Mouse (Mus musculus) right cerebral cortex, postnatal 14 days (tissue): Measurements from ENCODE around the gene Tmem201.

Experiments used
- DNase-seq: peaks from one replicate; pipeline ENCODE4 v3.0.0; 2022

Tmem201 gene

DNA sequence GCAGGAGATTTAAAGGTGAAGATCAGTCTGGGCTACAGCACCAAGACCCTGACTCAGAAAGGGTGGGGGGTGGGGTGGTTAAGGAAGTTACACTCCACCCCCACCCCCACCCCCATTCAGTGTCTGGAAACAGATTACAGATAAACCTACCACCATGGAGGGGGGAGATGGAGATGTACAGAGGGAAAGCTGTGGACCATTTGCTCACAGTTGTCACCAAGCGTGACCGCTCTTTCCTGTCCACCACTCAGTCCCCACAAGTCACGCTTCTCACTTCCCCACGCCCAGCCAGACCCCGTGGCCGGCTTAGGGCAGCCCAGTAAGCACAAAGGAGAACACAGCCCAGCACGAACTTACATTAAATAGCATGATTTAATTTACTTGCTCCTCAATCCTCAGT, 6.3 kb upstream of the Tmem201 start:
- no peak for DNase-seq

DNA sequence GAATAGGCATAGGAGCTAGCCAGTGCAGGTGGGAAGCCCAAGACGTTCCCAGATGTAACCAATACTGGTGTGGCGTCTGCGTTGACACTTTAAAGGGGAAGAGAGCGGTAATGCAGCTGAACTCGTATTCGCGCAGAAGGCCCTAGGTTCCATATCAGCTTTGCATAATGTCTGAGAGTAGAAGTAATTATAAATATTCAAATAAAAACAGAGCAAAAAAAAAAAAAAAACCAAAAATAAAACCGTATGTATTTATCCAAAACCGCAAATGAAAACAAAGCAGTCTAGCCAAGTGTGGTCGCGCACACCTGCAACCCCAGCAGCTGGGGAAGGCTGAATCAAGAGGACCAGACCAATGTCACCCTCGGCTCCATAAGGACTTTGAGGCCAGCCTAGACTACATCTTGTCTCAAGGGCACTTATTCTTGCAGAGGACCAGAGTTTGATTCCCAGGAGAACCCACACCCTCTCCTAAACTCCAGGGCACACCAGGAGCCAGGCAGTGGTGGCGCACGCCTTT, 4.2 kb upstream of the Tmem201 start:
- DNase-seq = no peak

DNA sequence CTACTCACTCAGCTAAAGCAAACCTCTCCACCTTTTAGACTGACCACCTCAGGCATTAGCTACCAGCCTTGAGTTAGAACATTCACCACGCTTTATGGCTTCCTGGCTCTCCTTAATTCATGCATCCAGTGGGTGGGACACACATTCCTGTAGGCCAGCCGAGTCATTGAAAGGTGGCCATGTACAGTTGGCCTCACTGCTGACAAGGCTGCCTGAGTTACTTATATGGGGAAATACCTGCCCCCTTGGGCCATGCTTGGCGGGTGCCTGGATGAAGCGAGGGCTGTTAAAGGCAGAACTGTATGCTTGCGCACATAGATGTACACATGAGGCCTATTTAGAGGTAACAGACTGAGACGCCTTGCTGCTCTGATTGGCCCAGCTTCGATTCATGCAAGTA, 2.5 kb upstream of the Tmem201 start:
- DNase-seq = no peak

DNA sequence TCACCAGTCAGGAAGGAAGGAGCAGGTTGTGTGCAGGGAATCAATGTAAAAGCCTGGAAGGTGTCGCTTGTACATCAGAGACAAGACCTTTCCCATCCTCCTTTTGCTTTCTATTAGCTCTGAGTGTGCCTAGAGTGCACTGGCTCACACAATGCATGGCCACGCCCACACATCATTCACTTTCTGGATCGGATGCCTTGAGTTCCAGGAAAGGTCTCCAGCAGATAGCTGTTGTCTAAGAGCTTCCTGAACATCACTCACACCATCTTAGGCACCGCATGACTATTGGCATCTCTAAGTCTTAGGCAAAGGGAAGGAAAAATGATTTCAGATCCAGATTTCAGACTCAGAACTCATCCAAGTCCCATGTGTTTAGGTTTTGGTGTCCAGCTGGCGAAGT, 1.6 kb upstream of the Tmem201 start:
- DNase-seq = no peak

DNA sequence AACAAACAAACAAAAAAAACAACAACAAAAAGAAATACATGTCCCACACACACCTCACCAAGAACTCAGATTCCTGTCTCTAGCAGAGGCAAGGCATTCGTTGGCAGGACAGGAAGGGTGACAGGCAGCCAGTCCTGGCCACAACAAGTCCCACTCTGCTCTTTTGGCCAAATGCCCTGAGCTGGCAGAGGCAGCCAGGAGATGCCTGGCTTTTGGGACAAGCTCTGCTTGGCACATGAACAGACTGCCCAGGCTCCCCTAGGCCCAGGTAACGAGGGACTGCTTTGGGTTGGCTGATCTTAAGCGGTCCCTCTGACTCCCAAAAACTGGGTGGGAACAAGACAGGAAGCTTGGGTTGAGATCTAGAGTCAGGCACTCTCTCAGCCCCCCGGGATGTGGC, 1.3 kb downstream of the Tmem201 start:
- DNase-seq = no peak

DNA sequence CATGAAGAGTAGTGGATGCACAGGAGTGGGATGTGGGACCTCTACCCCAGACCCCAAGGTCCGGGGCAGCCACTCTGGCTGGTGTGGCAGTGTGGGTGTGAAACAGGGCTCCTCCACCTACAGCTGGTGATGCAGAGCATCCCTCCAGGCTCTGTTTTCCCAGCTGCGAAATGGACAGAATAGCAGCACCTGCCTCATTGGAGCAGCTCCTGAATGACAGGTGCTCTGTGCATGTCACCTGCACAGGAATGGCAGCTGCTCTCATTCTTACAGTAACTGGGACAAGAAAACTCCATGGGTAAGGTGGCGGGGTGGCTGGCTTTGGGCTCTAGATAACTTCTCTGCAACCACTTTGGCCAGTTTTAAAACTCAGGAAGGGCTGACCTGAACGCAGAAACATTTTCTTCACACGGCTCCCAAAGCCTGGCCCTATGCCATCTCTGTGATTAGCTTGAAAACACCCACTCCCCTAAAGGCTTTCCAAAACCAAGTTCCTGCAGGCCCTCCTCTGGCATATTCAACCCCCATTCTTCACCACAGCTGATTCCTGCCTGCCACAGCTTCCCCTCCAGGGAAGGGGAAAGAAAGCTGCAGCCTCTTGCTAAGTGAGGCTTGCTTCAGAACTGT, 2.1 kb downstream of the Tmem201 start:
- DNase-seq = no peak

DNA sequence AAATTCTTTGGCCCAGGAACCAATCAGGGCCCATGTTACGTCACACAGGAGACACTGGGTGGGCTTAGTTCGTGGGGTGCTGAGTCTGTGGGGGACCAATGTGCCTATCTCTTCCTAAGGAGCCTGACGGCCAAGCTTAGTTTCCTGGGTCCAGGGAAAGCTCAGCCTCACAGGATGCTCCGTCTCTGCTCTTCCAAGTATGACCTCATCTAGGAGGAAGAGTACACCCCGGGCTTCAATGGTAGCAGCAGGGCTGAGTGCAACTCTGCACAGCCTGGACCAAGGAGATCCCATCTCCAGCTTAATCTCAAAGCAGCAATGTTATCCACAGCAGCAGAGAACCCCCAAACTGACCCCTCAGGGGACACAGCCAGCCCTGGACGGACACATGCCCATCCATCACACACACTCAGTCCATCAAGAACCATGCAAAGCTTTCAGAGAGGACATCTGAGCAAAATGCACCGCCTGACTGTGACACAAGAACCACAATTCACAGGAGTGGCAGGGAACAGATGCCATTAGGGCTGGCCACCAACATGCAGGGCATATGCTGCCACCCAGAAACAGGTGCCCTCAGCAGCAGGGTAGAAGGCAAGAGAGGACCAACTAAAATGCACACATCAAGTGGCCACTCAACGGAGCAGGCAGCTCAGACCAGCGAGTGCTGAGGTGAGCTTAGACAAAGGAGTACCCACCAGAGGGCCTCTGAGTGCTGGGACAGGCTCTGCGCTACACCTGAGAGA, 2.9 kb downstream of the Tmem201 start:
- DNase-seq = no peak

DNA sequence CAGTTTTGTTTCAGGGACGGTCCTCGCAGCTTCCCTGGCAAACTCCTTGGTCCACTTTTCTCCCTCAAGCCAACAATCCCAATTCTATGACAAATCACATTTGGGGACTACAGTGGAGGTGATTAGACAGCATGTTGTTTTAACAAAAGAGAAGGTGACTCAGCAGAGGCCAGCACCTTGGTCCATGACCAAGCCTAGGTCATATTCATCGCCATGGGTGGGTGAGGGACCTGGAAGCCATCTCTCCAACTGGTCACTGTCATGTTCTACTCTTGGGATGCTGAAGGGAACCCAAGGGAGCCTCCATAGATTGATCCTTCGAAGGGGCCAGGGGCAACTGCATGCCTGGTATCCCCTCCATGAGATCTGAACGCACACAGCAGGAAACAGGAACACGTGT, 3.6 kb downstream of the Tmem201 start:
- DNase-seq = no peak

DNA sequence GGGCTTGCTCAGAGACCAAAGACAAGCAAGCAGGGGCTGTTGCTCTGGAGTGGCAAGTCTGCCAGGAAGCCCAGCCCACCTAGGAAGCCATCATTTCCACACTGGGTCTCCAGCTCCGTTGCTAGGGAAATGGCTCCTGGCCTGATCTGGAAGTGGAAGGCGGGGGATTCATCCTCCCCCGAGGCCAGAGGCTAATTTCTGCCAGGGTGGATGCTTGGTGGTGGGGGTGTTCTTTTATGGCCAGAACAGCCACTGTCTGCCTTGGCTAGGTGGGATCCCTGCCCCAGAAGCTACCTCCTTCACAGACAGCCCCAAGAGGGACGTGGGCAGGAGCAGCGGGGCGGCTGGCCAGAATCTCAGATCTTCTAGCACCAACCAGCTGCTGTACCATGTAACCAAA, 4.1 kb downstream of the Tmem201 start:
- DNase-seq = peak; percentile 60

DNA sequence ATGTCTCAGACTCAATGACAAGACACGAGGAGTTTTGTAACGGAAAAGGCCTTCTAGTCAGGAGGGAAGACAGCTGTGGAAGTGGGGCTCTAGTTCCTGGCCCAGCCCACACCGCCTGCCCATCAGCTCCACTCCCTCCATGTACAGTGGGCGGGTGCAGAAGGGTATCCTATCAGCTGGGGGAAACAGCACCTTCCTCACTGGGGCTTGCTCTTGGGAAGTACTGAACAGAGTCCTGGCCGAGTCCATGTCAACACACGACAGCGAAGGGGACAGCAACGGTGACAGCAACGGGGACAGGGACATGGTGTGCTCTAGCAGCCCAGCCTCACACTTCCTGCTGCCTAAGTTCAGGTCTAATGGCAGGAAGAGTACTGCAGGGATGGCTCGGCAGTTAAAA, 5.0 kb downstream of the Tmem201 start:
- DNase-seq = no peak

DNA sequence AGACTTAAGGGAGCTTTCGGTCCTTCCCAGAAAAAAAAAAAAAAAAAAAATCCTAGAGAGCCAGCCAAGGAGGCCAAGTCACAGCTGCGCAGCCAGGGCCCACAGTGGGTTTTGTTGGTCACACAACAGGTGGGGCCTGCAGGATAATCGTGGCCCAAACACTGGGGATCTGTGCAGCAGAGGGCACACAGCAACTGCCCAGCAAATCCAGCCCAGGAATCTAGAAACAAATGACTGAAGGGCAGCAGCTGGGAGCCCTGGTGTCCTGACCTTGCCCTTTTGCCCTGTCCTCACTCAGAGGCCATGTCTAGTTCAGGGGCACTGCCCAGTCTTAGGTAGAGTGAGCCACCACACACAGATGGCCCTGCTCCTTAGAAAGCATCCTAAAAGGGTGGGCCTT, 5.5 kb downstream of the Tmem201 start:
- no peak for DNase-seq

DNA sequence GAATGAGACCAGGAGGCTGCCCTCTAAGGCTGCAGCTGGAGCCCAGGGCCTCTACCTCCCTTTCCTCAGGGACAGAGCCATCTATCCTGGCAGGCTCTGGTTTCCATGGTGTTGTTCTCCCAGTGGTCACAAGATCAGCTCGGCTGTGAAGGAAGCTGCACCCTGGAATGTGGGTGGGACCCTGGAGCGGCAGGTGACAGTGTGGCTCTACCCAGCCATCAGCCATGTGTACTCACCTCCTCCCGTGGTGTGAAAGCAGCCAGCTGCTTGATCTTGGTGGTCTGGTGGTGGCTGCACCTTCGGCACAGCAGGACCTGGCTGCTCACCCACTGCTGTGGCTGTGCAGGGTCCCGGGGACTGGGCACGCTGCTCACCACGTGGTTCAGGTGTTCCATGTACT, 7.0 kb downstream of the Tmem201 start:
- no peak for DNase-seq

DNA sequence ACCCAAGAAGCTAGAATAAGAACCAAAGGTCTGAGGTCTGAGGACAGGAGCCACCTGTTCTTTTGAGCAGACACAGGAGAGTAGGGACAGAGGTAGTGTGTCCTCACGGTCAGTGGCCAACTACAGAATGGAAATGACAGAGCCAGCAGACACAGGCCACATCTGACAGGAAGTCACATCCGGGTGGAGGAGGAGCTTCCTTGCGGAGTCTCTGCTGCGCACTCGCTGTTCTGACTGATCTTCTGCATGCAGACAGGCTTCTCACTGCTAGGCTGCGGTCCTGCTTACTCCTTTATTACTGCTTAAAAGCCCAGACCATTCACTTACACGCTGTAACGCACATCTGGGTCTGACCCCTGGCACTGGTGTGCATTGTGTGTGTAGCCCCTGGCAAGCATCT, 9.0 kb downstream of the Tmem201 start:
- DNase-seq = no peak

DNA sequence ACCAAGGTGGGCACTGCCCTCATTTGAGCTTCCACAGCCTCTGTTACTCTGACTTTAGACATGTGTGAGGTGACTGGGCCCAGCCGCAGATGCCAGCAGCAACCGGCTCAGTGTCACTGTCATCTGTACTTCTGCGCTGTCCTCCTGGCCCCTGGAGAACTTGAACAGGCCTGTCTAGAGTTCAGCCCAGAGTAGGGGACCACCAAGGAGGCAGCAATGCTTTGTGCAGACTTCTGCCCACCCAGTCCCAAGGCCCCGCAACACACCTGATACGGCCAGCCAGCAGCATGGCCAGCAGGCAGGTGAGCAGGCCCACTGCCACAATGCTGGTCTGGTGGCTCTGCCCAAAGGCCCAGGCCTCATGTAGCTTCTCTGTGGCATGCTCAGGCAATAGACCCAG, 10.2 kb downstream of the Tmem201 start:
- DNase-seq = no peak

DNA sequence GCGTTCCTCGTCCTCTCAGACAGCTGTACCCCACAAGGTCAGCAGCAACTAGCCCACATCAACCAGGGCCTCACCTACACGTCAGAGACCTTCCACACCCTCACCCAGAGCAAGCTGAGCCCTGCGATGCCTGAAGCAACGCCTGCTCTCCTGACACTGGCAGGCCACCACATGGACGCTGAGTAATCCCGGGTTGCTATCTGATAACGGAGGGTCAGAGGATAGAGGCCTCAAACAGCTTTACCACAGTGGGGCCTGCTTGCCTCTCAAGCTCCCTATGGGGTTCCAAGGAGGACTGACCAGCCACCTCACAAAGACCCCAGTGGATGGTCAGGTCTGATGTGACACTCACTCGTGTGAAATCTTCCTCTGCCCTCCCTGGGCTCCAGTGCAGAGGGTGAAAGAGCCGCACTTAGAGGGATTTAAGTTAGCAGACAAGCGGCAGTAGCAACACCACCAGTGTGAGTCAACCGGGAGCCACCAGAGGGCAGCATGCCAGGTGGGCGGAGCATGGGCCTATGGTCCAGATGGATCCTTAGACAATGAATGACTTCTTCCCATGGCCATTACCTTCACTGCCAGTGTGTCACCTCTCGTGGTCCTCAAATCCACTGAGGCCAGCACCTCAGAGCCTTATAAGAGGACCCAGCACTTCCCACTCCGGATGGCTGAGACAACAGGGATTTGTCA, 12.0 kb downstream of the Tmem201 start:
- peak; percentile 86 for DNase-seq

DNA sequence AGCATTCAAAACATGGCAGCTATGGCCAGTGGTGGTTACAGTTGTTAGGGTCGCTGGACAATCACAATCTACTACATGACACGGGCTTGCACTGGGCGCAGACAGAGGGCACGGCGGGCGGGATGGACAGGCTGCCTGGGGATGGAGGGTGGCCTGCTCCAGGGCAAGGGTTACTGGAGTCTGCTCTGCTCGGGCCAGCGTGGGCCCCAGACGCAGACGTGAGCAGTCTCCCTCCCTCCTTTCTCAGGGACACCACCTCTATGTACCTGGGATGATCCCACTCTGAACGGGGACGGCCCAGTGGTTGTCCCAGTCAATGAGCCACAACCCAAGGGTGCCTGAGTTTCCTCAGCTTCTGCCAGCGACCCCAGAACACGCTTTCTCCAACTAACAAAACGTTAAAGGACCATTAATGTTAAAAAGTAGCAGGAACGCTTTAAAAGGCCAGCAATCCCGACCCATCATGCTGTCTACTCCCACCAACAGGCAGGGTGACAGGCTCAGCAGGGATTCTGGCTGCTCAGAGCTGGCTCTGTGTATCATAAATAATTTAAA, 12.9 kb downstream of the Tmem201 start:
- DNase-seq = no peak

DNA sequence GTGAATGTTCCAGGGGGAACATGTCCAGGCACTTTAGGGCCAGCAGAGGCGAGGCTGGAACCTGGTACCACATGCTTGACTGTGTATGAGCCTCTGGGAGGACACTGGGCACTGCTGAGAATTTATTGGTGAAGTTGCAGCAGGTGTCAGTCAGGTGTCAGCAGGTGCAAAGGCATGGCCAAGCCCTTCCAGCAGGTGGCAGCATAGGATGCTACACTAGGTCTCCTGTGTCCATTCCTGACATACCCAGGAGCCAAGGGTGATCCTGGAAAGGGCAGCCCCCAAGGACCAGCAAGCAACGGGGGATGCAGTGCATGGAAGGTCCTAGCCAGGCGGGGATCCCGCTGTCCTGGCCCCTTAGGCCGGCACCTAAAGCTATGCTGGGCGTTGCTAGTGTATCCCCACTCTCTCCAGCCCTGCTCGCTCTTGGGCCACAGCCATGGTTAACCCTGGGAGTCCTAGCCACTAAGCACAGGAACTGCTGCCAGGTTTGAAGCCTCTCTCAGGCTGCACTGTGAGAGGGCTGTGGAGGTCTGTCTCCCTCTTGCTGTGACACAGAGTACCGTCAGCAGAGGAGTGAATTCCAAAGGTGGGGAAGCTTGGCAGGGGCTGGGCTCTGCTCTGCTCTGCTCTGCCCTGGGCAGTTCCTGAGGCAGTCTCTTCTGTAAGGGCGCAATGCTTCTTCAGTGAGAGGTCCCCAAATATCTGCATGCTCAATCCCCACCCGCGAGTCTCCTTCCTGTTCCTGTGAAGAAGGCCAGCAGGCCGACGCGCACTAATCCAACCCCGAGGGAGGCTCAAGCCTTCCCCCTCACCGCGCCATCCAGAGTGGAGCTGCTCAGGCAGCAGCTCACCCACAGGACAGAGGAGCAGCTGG, 13.8 kb downstream of the Tmem201 start:
- DNase-seq = no peak

DNA sequence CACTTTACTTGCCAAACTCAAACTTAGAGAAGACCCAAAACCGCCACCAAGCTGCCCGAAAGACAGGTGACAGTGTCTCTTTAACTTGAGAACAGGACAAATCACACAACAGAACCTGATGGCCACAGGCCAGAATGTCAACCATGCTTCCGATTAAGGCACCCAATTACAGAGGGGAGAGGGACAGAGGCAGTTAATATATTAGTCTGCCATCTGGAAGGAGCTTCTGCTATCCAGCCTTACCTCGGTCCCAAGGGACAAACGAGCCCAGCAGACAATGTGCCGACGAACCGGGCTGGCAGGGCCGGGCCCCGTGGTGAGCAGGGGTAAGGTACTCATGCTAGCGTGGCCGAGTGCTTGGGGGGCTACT, 14.8 kb downstream of the Tmem201 start:
- no peak for DNase-seq

DNA sequence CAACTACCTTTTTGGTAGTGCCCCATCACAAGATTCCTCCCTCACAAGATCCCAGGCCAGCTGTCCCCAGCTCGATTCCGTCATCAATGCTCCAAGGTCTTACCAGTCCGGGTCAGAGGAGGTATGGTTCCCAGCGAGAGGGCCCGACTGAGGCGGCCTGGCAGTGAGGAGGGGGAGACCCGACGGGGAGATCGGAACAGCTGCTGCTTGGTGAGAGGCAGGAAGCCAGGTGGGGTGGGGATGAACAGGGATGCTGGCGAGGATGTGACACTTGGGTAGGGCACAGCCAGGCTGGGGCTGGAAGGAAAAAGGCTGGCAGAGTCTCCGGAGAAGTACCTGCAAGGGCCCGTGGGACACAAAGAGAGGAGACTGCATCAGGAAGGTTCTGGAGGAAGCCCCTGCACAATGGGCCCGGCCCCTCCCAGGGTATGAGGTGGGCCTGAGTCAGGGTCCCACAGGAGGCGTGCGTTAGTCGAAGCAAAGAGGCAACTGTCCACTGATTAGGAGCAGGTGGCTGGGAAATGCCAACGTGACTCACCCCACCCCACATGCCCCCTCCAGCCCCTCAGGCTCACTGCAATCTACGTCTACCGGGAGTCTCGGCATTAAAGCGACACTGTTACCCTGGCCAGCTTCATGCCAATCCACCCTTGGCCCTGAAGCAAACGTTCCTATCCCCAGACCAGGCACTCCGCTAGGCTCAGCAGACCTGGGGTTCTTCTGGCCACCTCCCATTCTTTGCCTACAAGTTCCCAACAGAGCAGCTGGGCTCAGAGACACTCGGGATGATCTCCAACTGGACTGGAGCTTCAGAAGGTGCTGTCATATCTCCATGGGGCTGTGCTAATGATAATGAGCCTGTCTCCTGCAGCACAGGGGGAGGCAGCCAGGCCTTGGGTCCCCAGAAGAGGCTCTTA, 15.5 kb downstream of the Tmem201 start:
- no peak for DNase-seq

DNA sequence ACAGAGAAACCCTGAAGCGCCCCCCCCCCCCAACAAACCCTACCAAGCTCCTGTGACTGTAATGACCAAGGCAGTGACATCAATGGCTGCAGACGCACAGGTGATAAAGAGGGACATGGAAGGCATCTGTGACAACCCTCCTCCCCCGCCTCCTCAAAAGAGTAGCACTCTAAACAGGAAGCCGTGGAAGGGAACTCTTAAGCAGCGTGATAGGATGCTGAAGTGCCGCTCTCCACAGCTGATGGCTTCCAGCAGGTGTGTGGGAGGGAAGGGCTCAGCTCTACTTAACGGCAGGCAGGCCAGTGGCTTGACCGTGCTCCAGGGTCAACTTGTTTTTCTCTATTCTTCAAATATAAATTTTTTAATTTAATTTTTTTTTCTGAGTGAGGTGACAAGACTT, 16.7 kb downstream of the Tmem201 start:
- no peak for DNase-seq

DNA sequence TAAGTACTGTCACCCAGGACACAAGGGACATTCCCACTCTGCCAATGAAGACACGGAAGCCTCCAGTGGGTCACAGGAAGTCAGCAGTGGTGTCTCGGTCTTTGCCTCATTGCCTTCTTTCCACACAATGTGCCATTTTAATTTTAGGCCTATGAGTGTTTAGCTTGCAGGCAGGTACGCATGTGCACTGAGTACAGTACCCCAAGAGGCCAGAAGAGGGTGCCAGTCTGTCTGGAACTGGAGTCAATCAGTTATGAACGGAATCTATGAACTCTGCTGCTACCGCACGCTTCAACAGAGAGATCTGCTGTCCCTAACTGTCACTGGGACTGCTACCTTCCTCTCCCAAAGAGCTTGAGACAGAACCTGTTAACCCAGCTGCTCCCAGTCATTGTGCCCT, 18.2 kb downstream of the Tmem201 start:
- peak; percentile 74 for DNase-seq

DNA sequence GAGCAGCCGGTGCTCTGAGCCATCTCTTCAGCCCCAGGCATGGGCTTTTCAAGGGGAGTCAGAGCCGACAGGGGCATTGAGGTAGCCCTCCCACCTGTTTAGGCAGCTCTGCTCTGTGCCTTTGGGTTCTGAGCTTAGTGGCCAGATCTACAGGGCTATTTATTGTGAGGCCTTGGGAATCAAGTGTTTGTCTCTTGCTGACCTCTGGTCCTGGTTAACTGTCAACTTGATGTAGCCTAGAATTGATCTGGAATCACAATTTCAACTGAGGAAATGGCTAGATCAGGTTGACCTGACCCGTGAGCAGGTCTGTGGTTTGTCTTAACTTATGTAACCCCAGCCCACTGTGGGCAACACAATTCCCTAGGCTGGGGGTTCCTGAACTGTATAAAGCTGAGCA, 23.3 kb downstream of the Tmem201 start:
- DNase-seq = no peak
